ENCODE assay signal across 21 mouse cellular contexts in genomic region chr9:101907747-101908255, GRCm38 (mm10). TPM values are rescaled to one million over a fixed set of nuclear protein-coding genes. Genes with fewer than 3 reads are reported as not detected.
"Had no signal": no experiment of that assay in that cellular context is flagged by ENCODE, and none has a peak within 500 bp of the region (broad histone marks: within the 10 kb centered on the region; RNA-seq: fewer than 3 reads in every experiment).

No protein-coding gene starts in this region.

- H3K9ac ChIP-seq: limb, embryonic 15.5 days; liver, embryonic 12.5 days; lung, embryonic 14.5 days; neural tube, embryonic 15.5 days had no signal

- H3K36me3 ChIP-seq: limb, embryonic 15.5 days; liver, embryonic 12.5 days; neural tube, embryonic 15.5 days had no signal

- H3K4me1 ChIP-seq: limb, embryonic 15.5 days; liver, embryonic 12.5 days; megakaryocyte, embryonic 14.5 days had no signal

- H3K27me3 ChIP-seq: limb, embryonic 15.5 days; liver, embryonic 12.5 days; megakaryocyte, embryonic 14.5 days; neural tube, embryonic 15.5 days had no signal

- H3K4me3 ChIP-seq: limb, embryonic 15.5 days; liver, embryonic 12.5 days; megakaryocyte, embryonic 14.5 days; myocyte; neural tube, embryonic 15.5 days had no signal

- H3K27ac ChIP-seq: kidney, postnatal 0 days; limb, embryonic 15.5 days; liver, embryonic 12.5 days; macrophage; neural tube, embryonic 15.5 days; stomach, postnatal 0 days had no signal

- ATAC-seq: liver, embryonic 12.5 days had no signal

- DNase-seq: kidney, adult 9 months; kidney, postnatal 36 days; layer of hippocampus, adult 9-11 months; layer of hippocampus, postnatal 36 days; lung, embryonic 14.5 days; lung, postnatal 10 days; thymus, postnatal 14 days had no signal

- H3K4me2 ChIP-seq: limb, embryonic 15.5 days; liver, embryonic 12.5 days; lung, embryonic 14.5 days; neural tube, embryonic 15.5 days had no signal

- H3K9me3 ChIP-seq: limb, embryonic 15.5 days; liver, embryonic 12.5 days; megakaryocyte, embryonic 14.5 days; neural tube, embryonic 15.5 days had no signal

RNA-seq across cellular contexts. Expression of gene 9630041A04Rik, which starts 46.2 kb away (rescaled TPM):
- total RNA-seq: layer of hippocampus, adult 18-20 months; layer of hippocampus, postnatal 36 days; left cerebral cortex, adult 8-10 months; left cerebral cortex, postnatal 25 days had no signal
- polyA plus RNA-seq: kidney, postnatal 0 days; limb, embryonic 11.5 days; limb, embryonic 15.5 days; liver, embryonic 12.5 days; liver, embryonic 16.5 days; macrophage; myocyte; neural tube, embryonic 11.5 days; stomach, postnatal 0 days had no signal
